Comparison of ENCODE assay signal across 1 mouse cellular context in genomic region chr5:30949654-30950326, GRCm38 (mm10).
TF ChIP-seq lines count a peak whose summit lies in the region.

No protein-coding gene starts in this region.

TF ChIP-seq in myocyte, 11 proteins besides CTCF, POLR2A, EP300 and RAD21:
- peak; percentile 3 to 88 (median 55) for TF ChIP-seq MYOG (IDR thresholded peaks at IDR 0.05; ENCODE audit: control insufficient read depth in 1 of 3, insufficient read depth in 1 of 3, insufficient read length in 2 of 3, low read depth in 2 of 3)
- peak in 2 of 3 experiments; percentile 64 to 83 for TF ChIP-seq MYOD1 (IDR thresholded peaks at IDR 0.05; ENCODE audit: control insufficient read depth in 1 of 3, insufficient read length in 2 of 3, low read depth in 2 of 3)
- peak; percentile 5 for TF ChIP-seq TCF12 (IDR thresholded peaks at IDR 0.05; ENCODE audit: insufficient read depth, poor library complexity, severe bottlenecking)
- TF ChIP-seq TCF3 (IDR thresholded peaks at IDR 0.05; ENCODE audit: insufficient read length, low read depth), result no peak
- TF ChIP-seq POLR2AphosphoS2 (IDR thresholded peaks at IDR 0.05; ENCODE audit: insufficient read length, low read depth), result peak; percentile 75
- no peak for TF ChIP-seq CEBPB (IDR thresholded peaks at IDR 0.05; ENCODE audit: insufficient read depth, poor library complexity, severe bottlenecking)
- TF ChIP-seq USF1 (IDR thresholded peaks at IDR 0.05; ENCODE audit: low read depth), result no peak
- TF ChIP-seq E2F4 (IDR thresholded peaks at IDR 0.05; ENCODE audit: insufficient read depth), result peak; percentile 60
TF ChIP-seq in myocyte: peak in this region for 5.
